Mouse (Mus musculus): Measurements from ENCODE around the gene 4921501E09Rik. TPM values are rescaled to one million over a fixed set of nuclear protein-coding genes. Genes with fewer than 3 reads are reported as not detected.

4921501E09Rik gene
- polyA plus RNA-seq (2012; rRNA removed; ENCODE audit: low replicate concordance) = not detected in 2 replicates

DNA sequence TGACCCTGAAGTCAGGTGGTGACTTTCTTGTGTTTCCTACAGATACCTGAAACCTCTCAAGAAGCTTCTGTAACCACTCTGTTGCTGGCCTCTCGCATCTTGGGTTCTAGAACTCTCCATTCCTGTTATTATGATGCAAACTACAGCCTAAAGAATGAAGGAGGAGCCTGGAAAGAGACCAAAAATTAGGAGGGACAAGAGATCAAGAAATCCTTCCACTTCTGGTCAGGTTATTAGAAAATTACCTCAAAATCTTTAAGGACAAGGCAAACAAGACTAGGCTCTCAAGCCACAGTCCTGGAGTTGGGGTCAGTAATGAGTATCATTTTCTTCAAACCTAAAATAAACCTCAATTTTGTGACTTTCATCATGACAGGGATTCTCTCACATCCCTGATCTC is at the start of gene 4921501E09Rik:
Gene 4921501E09Rik, minus strand, starts transcription at position 101 of the 400 bp plus-strand sequence.

GRCm38 (mm10) chr17:33089220-33089949 is 21.5 kb upstream of the 4921501E09Rik start, which contains the start of gene Zfp563:
Zfp563 (plus strand) TSS chr17:33089310.

DNA sequence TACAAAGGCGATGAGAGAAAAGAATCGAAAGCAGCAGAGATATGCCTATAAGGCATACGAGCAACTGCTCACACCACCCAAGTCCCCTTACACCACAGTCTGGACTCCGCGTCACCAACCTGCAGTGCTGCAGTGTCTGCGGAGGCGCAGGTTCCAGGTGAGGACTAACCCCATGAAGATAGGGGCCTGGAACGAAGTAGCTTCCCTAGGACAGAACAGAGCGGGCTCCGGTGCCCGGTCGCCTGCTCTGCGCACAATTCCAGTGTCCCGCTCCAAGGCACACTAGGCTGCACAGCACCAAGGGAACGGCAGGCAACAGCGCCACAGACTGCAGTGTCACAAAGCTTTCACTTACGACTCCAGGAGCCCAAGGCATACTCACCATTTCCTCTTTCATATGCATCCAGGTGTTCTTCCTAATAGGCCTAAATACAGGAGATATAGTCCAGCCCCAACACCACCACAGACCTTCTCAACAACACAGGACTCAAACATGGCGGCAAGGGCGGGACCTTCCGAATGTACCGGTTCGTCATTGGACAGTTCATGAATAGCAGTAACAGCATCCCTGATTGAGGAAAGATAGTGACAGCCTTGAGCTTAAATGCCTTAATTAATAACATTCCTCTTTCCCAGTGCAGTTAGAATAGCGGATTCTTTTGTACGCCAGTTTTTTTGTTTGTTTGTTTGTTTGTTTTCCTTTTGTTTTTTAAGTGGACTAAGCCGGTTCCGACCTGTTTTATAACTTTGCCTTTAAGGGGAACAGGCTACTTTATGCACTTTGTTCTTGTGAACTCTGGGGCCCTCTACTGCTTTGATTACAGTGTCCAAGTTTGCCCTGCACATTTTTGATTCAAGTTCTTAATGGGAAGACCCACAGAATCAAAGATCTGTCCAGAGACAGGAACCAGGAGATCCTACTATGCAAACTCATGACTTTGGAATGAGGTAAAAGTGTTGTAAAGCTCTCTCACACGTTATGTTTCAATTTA is 34.7 kb downstream of the 4921501E09Rik start, which contains the start of gene Zfp763:
Gene Zfp763, minus strand, starts transcription at position 503 of the 992 bp plus-strand sequence.

Other genes with a start within 250 kb of the 4921501E09Rik start
- 3.5 and 13.7 TPM in 2 replicates for gene Zfp799, start 237.8 kb downstream of the 4921501E09Rik start, polyA plus RNA-seq (2012; rRNA removed; ENCODE audit: low replicate concordance)
- gene Zfp870, start 176.4 kb downstream of the 4921501E09Rik start, polyA plus RNA-seq (2012; rRNA removed; ENCODE audit: low replicate concordance) = 1.5 and 1.7 TPM in 2 replicates
- gene Cyp4f14, start 150.7 kb downstream of the 4921501E09Rik start, polyA plus RNA-seq (2012; rRNA removed; ENCODE audit: low replicate concordance) = 0.30 and 0.93 TPM in 2 replicates
- gene Cyp4f13, start 120.7 kb downstream of the 4921501E09Rik start, polyA plus RNA-seq (2012; rRNA removed; ENCODE audit: low replicate concordance) = 62.2 and 69.2 TPM in 2 replicates
- 1.1 and 1.4 TPM in 2 replicates for gene Zfp472, start 102.2 kb downstream of the 4921501E09Rik start, polyA plus RNA-seq (2012; rRNA removed; ENCODE audit: low replicate concordance)
- 4.5 and 5.3 TPM in 2 replicates for gene Zfp952, start 74.9 kb downstream of the 4921501E09Rik start, polyA plus RNA-seq (2012; rRNA removed; ENCODE audit: low replicate concordance)
- gene Zfp763, start 34.7 kb downstream of the 4921501E09Rik start, polyA plus RNA-seq (2012; rRNA removed; ENCODE audit: low replicate concordance) = 1.3 and 1.8 TPM in 2 replicates
- gene Zfp563, start 21.3 kb upstream of the 4921501E09Rik start, polyA plus RNA-seq (2012; rRNA removed; ENCODE audit: low replicate concordance) = 1.2 and 2.5 TPM in 2 replicates
- not detected in 2 replicates for gene Morc2b, start 71.6 kb upstream of the 4921501E09Rik start, polyA plus RNA-seq (2012; rRNA removed; ENCODE audit: low replicate concordance)
- gene Olfr55, start 100.4 kb upstream of the 4921501E09Rik start, polyA plus RNA-seq (2012; rRNA removed; ENCODE audit: low replicate concordance) = not detected in 2 replicates
- not detected in 2 replicates for gene Olfr239, start 123.2 kb upstream of the 4921501E09Rik start, polyA plus RNA-seq (2012; rRNA removed; ENCODE audit: low replicate concordance)
- gene Olfr1564, start 153.6 kb upstream of the 4921501E09Rik start, polyA plus RNA-seq (2012; rRNA removed; ENCODE audit: low replicate concordance) = 0.26 TPM in 1 of 2 replicates, not detected in the other
- 1.1 and 1.9 TPM in 2 replicates for gene Zfp955a, start 187.1 kb upstream of the 4921501E09Rik start, polyA plus RNA-seq (2012; rRNA removed; ENCODE audit: low replicate concordance)
- gene Olfr63, start 196.6 kb upstream of the 4921501E09Rik start, polyA plus RNA-seq (2012; rRNA removed; ENCODE audit: low replicate concordance) = not detected in 2 replicates
- 1.8 and 2.9 TPM in 2 replicates for gene Zfp955b, start 221.5 kb upstream of the 4921501E09Rik start, polyA plus RNA-seq (2012; rRNA removed; ENCODE audit: low replicate concordance)

All from subcutaneous adipose tissue, adult 2 months (tissue).